Mouse (Mus musculus) G1E (cell line): Measurements from ENCODE around the gene Chd9.

ENCODE experiments used
- CTCF ChIP-seq: IDR thresholded peaks from 2 replicates; pipeline ENCODE4 v1.5.1; 2012; ENCODE audit warnings: low read depth, low read length, inconsistent platforms, mixed read lengths
- GATA1 ChIP-seq: IDR thresholded peaks from 2 replicates; pipeline ENCODE4 v1.6.1; 2012; ENCODE audit warnings: borderline replicate concordance, low read length, inconsistent platforms, mixed read lengths
- POLR2AphosphoS5 ChIP-seq: IDR thresholded peaks from 2 replicates; pipeline ENCODE4 v1.6.1; 2012; ENCODE audit warnings: low read depth, low read length, inconsistent platforms; ENCODE audit not compliant: insufficient replicate concordance

DNA sequence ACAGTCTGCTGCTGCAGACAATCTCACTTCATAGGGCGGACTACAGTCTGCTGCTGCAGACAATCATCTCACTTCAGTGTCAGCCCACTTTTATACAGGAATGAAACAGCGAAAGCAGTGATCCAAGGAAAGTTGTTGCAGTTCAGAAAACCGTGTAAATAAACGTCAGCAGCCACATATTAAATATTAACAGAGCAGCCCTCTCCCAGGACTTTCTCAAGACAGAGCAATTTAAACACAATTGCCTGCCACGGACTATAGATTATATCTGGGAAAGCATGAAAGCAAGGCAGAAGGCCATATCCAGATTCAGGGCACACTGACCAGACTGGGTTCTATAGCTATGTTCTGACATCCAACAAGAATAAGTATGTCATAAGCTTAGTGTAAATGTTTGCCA lies 266.0 kb downstream of the Chd9 start:
- TF ChIP-seq CTCF, result no peak
- TF ChIP-seq POLR2AphosphoS5, result no peak
- TF ChIP-seq GATA1, result no peak
